In the genomic region with DNA sequence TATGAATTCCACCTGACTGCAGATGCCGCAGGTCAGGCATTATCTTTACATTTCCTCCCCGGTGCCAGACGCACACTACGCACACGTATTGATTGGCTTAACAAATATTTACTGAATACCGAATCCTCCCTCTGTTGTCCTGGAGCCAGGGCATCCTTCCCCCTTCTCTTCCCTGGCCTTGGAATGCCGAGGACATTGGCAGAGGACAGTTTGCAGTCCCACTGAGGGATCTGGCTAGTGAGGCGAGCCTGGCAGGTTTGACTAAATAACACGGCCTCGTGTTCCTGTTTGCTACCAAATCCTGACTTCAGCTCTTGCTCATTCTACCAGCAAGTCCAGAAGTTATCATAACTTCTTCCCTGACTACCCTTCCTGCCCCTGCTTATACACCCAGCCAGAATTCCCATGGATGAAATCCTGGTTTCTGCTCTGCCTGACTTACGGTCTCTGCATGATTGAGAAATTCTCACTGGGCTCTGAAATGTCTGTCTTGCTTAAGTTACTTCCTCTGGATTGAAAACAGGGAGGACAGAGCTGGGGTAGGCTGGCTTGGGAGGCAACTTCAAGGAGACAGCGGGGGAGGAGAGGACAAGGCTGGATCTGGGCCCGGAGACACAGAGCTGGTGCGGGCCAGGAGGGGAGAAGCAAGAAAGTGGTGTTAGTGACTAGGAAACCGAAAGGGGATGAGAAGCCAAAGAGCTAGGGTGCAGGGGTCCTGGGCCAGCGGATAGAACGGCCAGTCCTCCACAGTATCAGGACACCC, we compare ENCODE assay signal across 8 mouse cellular contexts. TPM values are rescaled to one million over a fixed set of nuclear protein-coding genes. Genes with fewer than 3 reads are reported as not detected.
DNase-seq lines count a peak whose midpoint lies in the region; ATAC-seq lines count a peak whose summit lies in the region.

No protein-coding gene starts in this region.

- H3K4me3 ChIP-seq in heart, embryonic 11.5 days (ENCODE audit: low read depth, low read length) = no peak overlapping the region
- no peak overlapping the region for H3K4me3 ChIP-seq in macrophage (ENCODE audit: inconsistent target)

- DNase-seq in left cerebral cortex, postnatal 4 days = peak; percentile 49
- no peak for DNase-seq in left cerebral cortex, adult 8-10 months (ENCODE audit: low spot score in 2 of 2)
- peak; percentile 70 to 78 for DNase-seq in cerebellum, postnatal 14 days
- peak; percentile 71 for DNase-seq in kidney, postnatal 10 days
- no peak for DNase-seq in thymus, postnatal 14 days
- DNase-seq in left cerebral cortex, adult 11 months (ENCODE audit: low spot score) = no peak

- ATAC-seq in heart, embryonic 11.5 days (replicated peaks; ENCODE audit: insufficient number of reproducible peaks, low FRiP score, low TSS enrichment) = no peak; the same call in 1 of the 2 replicates

- H3K36me3 ChIP-seq in heart, embryonic 11.5 days (ENCODE audit: control insufficient read depth, insufficient read depth, low read length) = peaks cover 8% of the 10 kb centered on the region; the same call in 1 of the 2 replicates
- H3K36me3 ChIP-seq in macrophage (ENCODE audit: inconsistent target) = peaks cover 16% of the 10 kb centered on the region; the same call in 1 of the 2 replicates

- intact Hi-C loops in left cerebral cortex, postnatal 4 days (cut with DNase I) = no loop called here

- peaks cover 72% of the 10 kb centered on the region for H3K79me2 ChIP-seq in macrophage (ENCODE audit: inconsistent target)

- H3K27ac ChIP-seq in heart, embryonic 11.5 days (ENCODE audit: low read depth, low read length) = peak overlapping the region; percentile 61
- H3K27ac ChIP-seq in macrophage = peak overlapping the region; percentile 100

- H3K9ac ChIP-seq in heart, embryonic 11.5 days (ENCODE audit: low read depth, low read length) = peak overlapping the region; percentile 29; the same call in 1 of the 2 replicates

- no peaks in the 10 kb centered on the region for H3K27me3 ChIP-seq in heart, embryonic 11.5 days (ENCODE audit: control insufficient read depth, insufficient read depth, low read length)

- peaks cover 70% of the 10 kb centered on the region for H3K4me1 ChIP-seq in heart, embryonic 11.5 days (ENCODE audit: control insufficient read depth, insufficient read depth, low read length)

- WGBS in heart, embryonic 11.5 days (ENCODE audit: insufficient replicate concordance) = 45% methylated on average over 17 of the region's 17 CpGs
- 65% methylated on average over 17 of the region's 17 CpGs for WGBS in macrophage (ENCODE audit: missing documents)

- no peaks in the 10 kb centered on the region for H3K9me3 ChIP-seq in heart, embryonic 11.5 days (replicated peaks; ENCODE audit: control insufficient read depth, low read length)

- H3K4me2 ChIP-seq in heart, embryonic 11.5 days = no peak overlapping the region

RNA-seq across cellular contexts. Expression of a gene that starts 21.0 kb away (rescaled TPM):
- 100 to 1,000 TPM; 286 to 296 TPM for total RNA-seq in left cerebral cortex, postnatal 4 days (2021)
- 100 to 1,000 TPM; 295 to 337 (median 306) TPM for total RNA-seq in left cerebral cortex, adult 8-10 months (2022)
- 32.8 and 34.6 TPM in 2 replicates for polyA plus RNA-seq in heart, embryonic 11.5 days (2014; fragmentation: Nextera tagmentation; extraction: Ambion mirVana)
- total RNA-seq in macrophage (2018; cell fraction: chromatin; rRNA removed) = 1,000 to 10,000 TPM in 10 of 26 experiments, 100 to 1,000 TPM in 16; 161 to 1,849 (median 957) TPM
- 100 to 1,000 TPM; 187 to 924 (median 416) TPM for total RNA-seq in macrophage (2018; cell fraction: cytosol; rRNA removed)
- 1,000 to 10,000 TPM in 20 of 26 experiments, 100 to 1,000 TPM in 6; 439 to 3,096 (median 1,237) TPM for total RNA-seq in macrophage (2018; cell fraction: nucleus; rRNA removed)
- polyA plus RNA-seq in macrophage (2018) = 315 to 785 TPM (median 440 TPM) in 3 replicates

RNA-seq across cellular contexts. Expression of a gene that starts 42.8 kb away (rescaled TPM):
- total RNA-seq in left cerebral cortex, postnatal 4 days (2021) = 1 to 10 TPM; 6.0 to 6.1 TPM
- total RNA-seq in left cerebral cortex, adult 8-10 months (2022) = 10 to 100 TPM; 13.5 to 17.1 (median 15.0) TPM
- 21.0 and 27.1 TPM in 2 replicates for polyA plus RNA-seq in heart, embryonic 11.5 days (2014; fragmentation: Nextera tagmentation; extraction: Ambion mirVana)
- 100 to 1,000 TPM; 187 to 439 (median 329) TPM for total RNA-seq in macrophage (2018; cell fraction: chromatin; rRNA removed)
- 100 to 1,000 TPM; 105 to 151 (median 131) TPM for total RNA-seq in macrophage (2018; cell fraction: cytosol; rRNA removed)
- 100 to 1,000 TPM; 141 to 357 (median 222) TPM for total RNA-seq in macrophage (2018; cell fraction: nucleus; rRNA removed)
- polyA plus RNA-seq in macrophage (2018) = 122 to 141 TPM (median 128 TPM) in 3 replicates

Comparison
In these comparisons a context has a peak if more than half of its experiments do, and no peak if none do; other contexts are left out.
1. DNase-seq: peak in left cerebral cortex, postnatal 4 days (single experiment), cerebellum, postnatal 14 days (2 of 2) and kidney, postnatal 10 days (single experiment); none in left cerebral cortex, adult 8-10 months (0 of 2), thymus, postnatal 14 days (single experiment) and left cerebral cortex, adult 11 months (single experiment).